ENCODE assay signal across 8 mouse cellular contexts in the genomic region with DNA sequence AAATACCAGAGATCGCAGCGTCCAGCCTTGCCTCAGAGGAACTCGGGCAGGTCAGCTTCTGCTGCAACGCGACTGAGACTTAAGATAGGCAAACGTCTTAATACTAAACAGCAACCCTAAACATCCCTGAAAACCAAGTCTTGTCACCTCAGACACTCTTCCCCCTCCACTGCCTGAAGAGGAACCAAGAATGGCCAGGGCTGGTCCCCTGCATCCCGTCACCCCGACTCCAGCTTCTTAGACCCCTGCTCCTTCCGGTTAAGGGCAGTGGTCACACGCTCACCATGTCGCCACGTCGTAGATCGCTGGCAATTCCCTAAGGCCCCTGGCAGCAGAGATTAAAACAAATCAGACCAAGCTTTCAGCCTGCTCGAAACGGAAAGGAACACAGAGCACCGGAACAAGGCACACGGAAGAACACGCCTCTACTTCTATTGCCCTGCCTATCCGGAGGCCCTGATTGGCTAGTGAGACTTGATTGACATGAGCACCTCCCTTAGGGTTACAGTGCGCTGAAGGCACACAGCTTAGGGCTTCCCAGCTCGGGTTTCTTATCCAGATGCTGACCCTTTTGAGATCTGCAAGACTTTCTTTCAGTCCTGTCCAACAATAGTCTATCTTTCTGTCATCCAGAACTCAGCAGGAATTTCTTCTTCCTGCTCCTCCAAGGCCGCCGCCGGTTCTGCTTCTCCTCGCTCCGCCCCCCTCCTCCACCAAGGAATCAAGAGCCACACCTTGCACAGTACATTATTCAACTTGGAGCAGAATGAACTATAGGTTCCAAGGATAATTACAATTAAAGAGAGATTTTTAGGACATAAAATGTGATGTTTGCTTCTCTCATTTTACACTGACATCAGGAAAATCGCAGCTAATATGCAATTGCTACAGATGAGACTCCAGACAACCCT. TPM values are rescaled to one million over a fixed set of nuclear protein-coding genes. Genes with fewer than 3 reads are reported as not detected.
DNase-seq lines count a peak whose midpoint lies in the region; ATAC-seq and TF ChIP-seq lines count a peak whose summit lies in the region.
"Not testable (repeated sequence)": the region's sequence is repeated elsewhere in the genome, so short reads cannot be mapped to it uniquely, and the experiment has no call there.

A gene (minus strand): TSS at position 409 of the 911 bp plus-strand sequence.

- peaks cover 13% of the 10 kb centered on the region for H3K36me3 ChIP-seq in embryonic facial prominence, embryonic 15.5 days
- not testable (repeated sequence) for H3K36me3 ChIP-seq in limb, embryonic 14.5 days (ENCODE audit: control insufficient read depth, insufficient read depth, low read length); midbrain, postnatal 0 days (ENCODE audit: insufficient read depth, low read length)

- H3K4me3 ChIP-seq in bone marrow, adult 2 months (replicated peaks; ENCODE audit: control insufficient read depth, low read depth, low read length): peak within 1 kb of the TSS; percentile 97
- peak within 1 kb of the TSS; percentile 61 for H3K4me3 ChIP-seq in embryonic facial prominence, embryonic 15.5 days (replicated peaks)
- peak within 1 kb of the TSS; percentile 60 for H3K4me3 ChIP-seq in limb, embryonic 14.5 days (replicated peaks; ENCODE audit: low read length)
- peak within 1 kb of the TSS; percentile 50 for H3K4me3 ChIP-seq in midbrain, postnatal 0 days (ENCODE audit: low read depth, low read length)

- peak within 1 kb of the TSS; percentile 70 for H3K9ac ChIP-seq in embryonic facial prominence, embryonic 15.5 days
- H3K9ac ChIP-seq in limb, embryonic 14.5 days (ENCODE audit: low read depth, low read length, severe bottlenecking): peak within 1 kb of the TSS; percentile 81
- peak within 1 kb of the TSS; percentile 69 for H3K9ac ChIP-seq in midbrain, postnatal 0 days (replicated peaks; ENCODE audit: low read length, poor library complexity, severe bottlenecking)

- not testable (repeated sequence) for H3K4me1 ChIP-seq in bone marrow, adult 2 months (ENCODE audit: control insufficient read depth, insufficient read depth, low read length); embryonic facial prominence, embryonic 15.5 days; limb, embryonic 14.5 days (ENCODE audit: control insufficient read depth, insufficient read depth, low read length); midbrain, postnatal 0 days (ENCODE audit: insufficient read depth, low read length)

- not testable (repeated sequence) for TF ChIP-seq POLR2A in bone marrow, adult 2 months (IDR thresholded peaks at IDR 0.05; ENCODE audit: borderline replicate concordance, control insufficient read depth, low read depth, low read length); limb, embryonic 14.5 days (IDR thresholded peaks at IDR 0.05; ENCODE audit: borderline replicate concordance, extremely low read depth, insufficient read depth, insufficient read length)

- H3K9me3 ChIP-seq in embryonic facial prominence, embryonic 15.5 days (replicated peaks); midbrain, postnatal 0 days (ENCODE audit: low read length): not testable (repeated sequence)
- peaks cover 15% of the 10 kb centered on the region for H3K9me3 ChIP-seq in limb, embryonic 14.5 days (ENCODE audit: control insufficient read depth, low read length)

- WGBS in bone marrow, adult 2 months: 2% methylated on average over 28 of the region's 28 CpGs
- under 1% methylated on average over 28 of the region's 28 CpGs for WGBS in embryonic facial prominence, embryonic 15.5 days
- 3% methylated on average over 28 of the region's 28 CpGs for WGBS in limb, embryonic 14.5 days
- 2% methylated on average over 28 of the region's 28 CpGs for WGBS in midbrain, postnatal 0 days

- TF ChIP-seq CTCF in bone marrow, adult 2 months (IDR thresholded peaks at IDR 0.05; ENCODE audit: control insufficient read depth, insufficient read depth, low read length); midbrain, postnatal 0 days (IDR thresholded peaks at IDR 0.05): not testable (repeated sequence)

- H3K4me2 ChIP-seq in embryonic facial prominence, embryonic 15.5 days (replicated peaks): peak within 1 kb of the TSS; percentile 31
- H3K4me2 ChIP-seq in limb, embryonic 14.5 days (replicated peaks; ENCODE audit: low read depth, low read length, severe bottlenecking): peak within 1 kb of the TSS; percentile 32
- H3K4me2 ChIP-seq in midbrain, postnatal 0 days (ENCODE audit: low read depth, low read length, poor library complexity, severe bottlenecking): peak within 1 kb of the TSS; percentile 30; the same call in 1 of the 2 replicates

- ATAC-seq in embryonic facial prominence, embryonic 15.5 days (ENCODE audit: insufficient number of reproducible peaks, low FRiP score, low TSS enrichment, low read depth): peak; percentile 93
- ATAC-seq in limb, embryonic 14.5 days (ENCODE audit: low FRiP score, low read depth): peak; percentile 98
- ATAC-seq in midbrain, postnatal 0 days (ENCODE audit: low FRiP score): peak; percentile 100

- peak within 1 kb of the TSS; percentile 49 for H3K27ac ChIP-seq in bone marrow, adult 2 months (ENCODE audit: control insufficient read depth, insufficient read depth, low read depth, low read length, poor library complexity)
- peak within 1 kb of the TSS; percentile 80 for H3K27ac ChIP-seq in embryonic facial prominence, embryonic 15.5 days (replicated peaks)
- H3K27ac ChIP-seq in limb, embryonic 14.5 days (replicated peaks; ENCODE audit: low read depth, low read length): peak within 1 kb of the TSS; percentile 55; the same call in 1 of the 2 replicates
- H3K27ac ChIP-seq in midbrain, postnatal 0 days (ENCODE audit: low read depth, low read length): peak within 1 kb of the TSS; percentile 75; the same call in 1 of the 2 replicates

- H3K27me3 ChIP-seq in embryonic facial prominence, embryonic 15.5 days; limb, embryonic 14.5 days (ENCODE audit: control insufficient read depth, insufficient read depth, low read length); midbrain, postnatal 0 days (ENCODE audit: insufficient read depth, low read length): not testable (repeated sequence)

- DNase-seq in 416B (ENCODE audit: low read depth): peak; percentile 95
- peak; percentile 92 for DNase-seq in heart, adult 8-10 months (ENCODE audit: low spot score)
- peak; percentile 95 for DNase-seq in kidney, adult 9 months
- DNase-seq in limb, embryonic 14.5 days (ENCODE audit: low spot score): peak; percentile 92
- DNase-seq in midbrain, postnatal 0 days (ENCODE audit: low spot score): peak; percentile 94
- peak; percentile 66 to 76 for DNase-seq in spleen, postnatal 14 days (ENCODE audit: low spot score in 2 of 2)

RNA-seq across cellular contexts. Expression of the gene that starts here (rescaled TPM):
- polyA plus RNA-seq in bone marrow, adult 2 months (2011; ENCODE audit: insufficient read depth, insufficient read length, low replicate concordance, missing spikeins): 0.97 and 4.9 TPM in 2 replicates
- polyA plus RNA-seq in embryonic facial prominence, embryonic 15.5 days (2015; fragmentation: Nextera tagmentation; extraction: Ambion mirVana): 12.3 and 14.3 TPM in 2 replicates
- total RNA-seq in heart, adult 8-10 months (2022): 1 to 10 TPM; 5.1 to 7.0 (median 6.1) TPM
- 4.4 and 7.4 TPM in 2 replicates for polyA plus RNA-seq in limb, embryonic 14.5 days (2012; rRNA removed)
- polyA plus RNA-seq in limb, embryonic 14.5 days (2014; fragmentation: Nextera tagmentation; extraction: Ambion mirVana): 10.0 and 11.3 TPM in 2 replicates
- total RNA-seq in midbrain, postnatal 0 days (2014; rRNA removed): 7.4 and 10.4 TPM in 2 replicates
- 7.3 and 8.1 TPM in 2 replicates for polyA plus RNA-seq in midbrain, postnatal 0 days (2015; fragmentation: Nextera tagmentation; extraction: Ambion mirVana)

Comparison
In these comparisons a context has a peak if more than half of its experiments do, and no peak if none do; other contexts are left out.
1. Peak in every context shown above with its lines: DNase-seq, ATAC-seq, H3K4me3 ChIP-seq and H3K27ac ChIP-seq.